Mouse (Mus musculus) monocyte, adult 5-6 weeks (primary cell): ENCODE data around the gene Ccdc106. TPM values are rescaled to one million over a fixed set of nuclear protein-coding genes. Genes with fewer than 3 reads are reported as not detected.
A peak's percentile ranks its signal among the peaks of the same experiment; 100 is the strongest.
"Not testable (repeated sequence)": the region's sequence is repeated elsewhere in the genome, so short reads cannot be mapped to it uniquely, and the experiment has no call there.

ENCODE experiments used
- ATAC-seq: fragments of 153-309, 156-312 bp; replicated peaks from 2 replicates; pipeline ENCODE4 v1.8.0; 2017; ENCODE audit warnings: mild to moderate bottlenecking; ENCODE audit not compliant: low TSS enrichment, insufficient number of reproducible peaks, severe bottlenecking, poor library complexity, low FRiP score
- total RNA-seq: library from RNA; stranded (forward); fragments of 200-1000, 200-491, 200-594 nt; gene quantifications from 3 replicates; pipeline ENCODE4 v1.2.3, GENCODE M21; 2017

Gene Ccdc106
- total RNA-seq, 1 experiment from 2014 or later, result not detected

GRCm38 (mm10) chr7:5014251-5015117 lies 5.9 kb upstream of the Ccdc106 start, which contains the start of the genes Zfp524 and Fiz1:
Zfp524 (plus strand) TSS chr7:5014415.
Fiz1 (minus strand) TSS chr7:5014697.
- ATAC-seq, result peak; percentile 62

- peak; percentile 62 for ATAC-seq
Observed at GRCm38 (mm10) chr7:5015118-5016001, 5.0 kb upstream of the Ccdc106 start, which contains the start of gene Gm44973. Gm44973 (plus strand) TSS chr7:5015496.

GRCm38 (mm10) chr7:5016057-5016456 lies 4.3 kb upstream of the Ccdc106 start:
- ATAC-seq, result no peak

DNA sequence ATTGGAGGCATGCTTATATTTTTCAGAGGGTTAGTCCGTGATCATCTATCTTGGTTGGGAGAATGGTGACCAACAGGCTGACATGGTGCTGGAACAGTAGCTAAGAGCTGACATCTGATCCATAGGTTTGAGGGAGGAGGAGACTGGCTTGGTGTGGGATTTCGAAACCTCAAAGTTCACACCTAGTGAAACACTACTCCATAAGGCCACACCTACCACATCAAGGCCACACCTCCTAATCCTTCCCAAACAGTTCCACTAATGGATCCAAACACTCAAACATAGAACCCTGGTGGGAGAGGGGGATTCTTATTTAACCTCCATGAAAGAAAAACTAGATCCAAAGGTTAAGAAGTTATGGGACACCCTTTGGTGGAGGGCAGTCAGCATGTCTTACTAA lies 3.4 kb upstream of the Ccdc106 start:
- ATAC-seq, result no peak

GRCm38 (mm10) chr7:5017352-5017751 lies 3.0 kb upstream of the Ccdc106 start:
- no peak for ATAC-seq

DNA sequence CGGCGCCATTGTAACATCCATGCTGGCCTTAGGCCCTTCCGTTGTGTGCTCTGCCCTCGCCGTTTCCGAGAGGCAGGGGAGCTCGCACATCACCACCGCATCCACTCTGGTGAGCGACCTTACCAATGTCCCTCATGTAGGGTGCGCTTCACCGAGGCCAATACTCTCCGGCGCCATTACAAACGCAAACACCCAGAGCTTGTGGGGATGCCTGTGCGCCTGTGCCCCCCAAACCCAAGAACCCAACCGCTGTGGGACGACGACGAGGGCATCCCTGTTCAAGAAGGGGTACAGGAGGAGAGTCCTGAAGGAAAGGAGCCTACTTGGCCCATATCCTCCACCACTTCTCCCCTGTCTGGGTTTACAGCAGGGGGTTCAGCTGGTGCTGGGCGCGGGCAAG lies 2.4 kb upstream of the Ccdc106 start:
- ATAC-seq, result no peak

GRCm38 (mm10) chr7:5019576-5019975 lies 777 bp upstream of the Ccdc106 start:
- ATAC-seq, result not testable (repeated sequence)

DNA sequence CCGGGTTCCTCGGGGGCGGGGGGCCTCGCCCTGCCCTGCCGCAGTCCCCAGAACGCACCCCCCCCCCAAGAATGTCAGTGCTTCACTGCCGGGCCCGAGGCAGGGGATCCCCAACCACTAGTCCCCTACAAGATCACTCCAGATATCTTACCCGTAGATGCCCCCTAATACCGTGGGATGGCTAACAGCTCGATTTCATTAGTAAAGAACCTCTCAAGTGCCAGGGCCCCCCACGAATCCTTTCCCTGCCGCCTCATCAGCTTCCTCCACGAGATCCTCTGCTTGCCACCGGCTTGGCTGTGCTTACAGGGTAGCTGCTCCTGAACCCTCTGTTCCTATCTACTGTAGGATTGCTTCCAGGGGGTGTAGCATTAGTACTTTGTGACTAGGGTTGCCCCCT lies 332 bp downstream of the Ccdc106 start:
- no peak for ATAC-seq

DNA sequence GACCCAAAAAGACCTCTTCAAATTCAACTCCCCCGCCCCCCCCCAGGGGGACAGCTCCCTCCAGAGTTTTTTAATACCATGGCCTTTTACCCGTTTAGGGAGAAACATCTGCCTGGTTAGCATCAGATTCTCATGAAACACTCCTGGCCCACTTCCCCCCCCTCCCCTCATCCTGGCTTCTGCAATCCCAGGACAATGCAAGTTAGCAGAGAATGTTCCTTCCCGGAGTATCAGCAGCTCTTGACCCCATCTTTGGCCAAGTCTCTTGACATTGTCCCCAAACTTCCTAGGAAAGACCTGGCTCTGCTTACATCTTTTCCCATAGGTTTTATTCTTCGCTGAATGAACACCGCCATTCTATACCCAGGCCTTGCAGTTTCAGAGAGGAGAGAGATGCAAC lies 844 bp downstream of the Ccdc106 start:
- no peak for ATAC-seq

GRCm38 (mm10) chr7:5029543-5029942 lies 9.2 kb downstream of the Ccdc106 start:
- ATAC-seq, result no peak

DNA sequence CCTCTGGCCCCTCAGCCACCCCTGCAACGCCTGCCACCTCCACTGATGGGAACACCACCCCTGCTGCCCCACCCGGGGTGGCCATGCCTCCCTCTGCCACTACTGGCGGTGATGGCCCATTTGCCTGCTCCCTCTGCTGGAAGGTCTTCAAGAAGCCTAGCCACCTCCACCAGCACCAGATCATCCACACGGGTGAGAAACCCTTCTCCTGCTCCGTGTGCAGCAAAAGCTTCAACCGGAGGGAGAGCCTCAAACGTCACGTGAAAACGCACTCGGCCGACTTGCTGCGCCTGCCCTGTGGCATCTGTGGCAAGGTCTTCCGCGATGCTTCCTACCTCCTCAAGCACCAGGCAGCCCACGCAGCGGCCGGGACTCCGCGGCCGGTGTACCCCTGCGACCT lies 9.6 kb downstream of the Ccdc106 start:
- no peak for ATAC-seq

- no peak for ATAC-seq
Observed at GRCm38 (mm10) chr7:5030554-5031275, 10.4 kb downstream of the Ccdc106 start.

GRCm38 (mm10) chr7:5031496-5031895 lies 11.1 kb downstream of the Ccdc106 start:
- no peak for ATAC-seq

DNA sequence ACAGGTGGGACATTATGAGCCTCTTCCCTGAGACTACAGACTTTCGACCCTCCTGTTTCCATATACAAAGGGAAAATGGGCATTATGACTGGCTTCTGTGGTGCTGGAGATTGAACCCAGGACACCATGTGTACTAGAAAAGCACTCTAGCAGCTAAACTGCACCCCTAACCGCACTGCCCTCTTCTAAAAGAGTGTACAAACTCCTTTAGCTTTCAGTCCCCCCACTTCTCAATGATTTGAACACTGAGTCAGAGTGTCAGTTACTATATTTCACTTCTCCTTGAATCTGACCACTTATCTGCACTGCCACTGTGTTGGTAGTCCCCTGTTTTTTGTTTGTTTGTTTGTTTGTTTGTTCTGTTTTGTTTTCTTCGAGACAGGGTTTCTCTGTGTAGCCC lies 13.5 kb downstream of the Ccdc106 start, which contains the start of gene 4632433K11Rik:
Gene 4632433K11Rik, plus strand, starts transcription at position 301 of the 400 bp plus-strand sequence.
- ATAC-seq, result no peak

DNA sequence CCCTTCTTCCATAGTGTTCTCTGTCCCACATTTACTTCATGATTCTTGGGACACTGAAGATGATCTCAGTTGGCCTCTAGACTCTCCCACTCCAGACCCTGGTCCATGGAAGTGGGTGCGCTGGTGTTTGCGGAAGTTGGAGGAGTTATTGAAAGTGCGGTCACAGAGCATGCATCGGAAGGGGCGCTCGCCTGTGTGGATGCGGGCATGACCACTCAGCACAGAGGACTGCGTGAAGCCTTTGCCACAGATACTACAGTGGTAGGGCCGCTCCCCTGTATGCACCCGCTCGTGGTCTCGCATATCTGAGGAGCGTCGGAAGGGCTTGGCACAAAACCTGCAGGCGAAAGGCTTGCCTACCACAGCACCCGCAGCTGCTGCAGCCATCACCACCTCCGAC lies 15.3 kb downstream of the Ccdc106 start:
- ATAC-seq, result no peak

- ATAC-seq, result no peak
Observed at GRCm38 (mm10) chr7:5036136-5036535, 15.8 kb downstream of the Ccdc106 start.

DNA sequence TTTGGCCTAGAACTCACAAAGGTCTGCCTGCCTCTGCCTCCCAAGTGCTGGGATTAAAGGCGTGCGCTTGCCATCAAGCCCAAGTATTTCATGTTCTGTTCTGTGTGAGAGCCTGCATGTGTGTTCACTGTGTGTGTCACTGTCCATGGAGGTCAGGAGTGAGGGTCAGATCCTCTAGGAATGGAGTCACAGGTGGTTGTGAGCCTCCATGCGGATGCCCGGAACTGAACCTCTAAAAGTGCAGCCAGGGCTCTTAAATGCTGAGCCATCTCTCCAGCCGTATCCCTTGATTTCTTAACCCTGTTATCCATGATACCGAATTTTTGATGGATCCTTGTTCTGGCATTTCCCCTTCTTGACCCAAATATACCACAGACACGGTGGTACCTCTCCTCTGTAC lies 16.7 kb downstream of the Ccdc106 start:
- no peak for ATAC-seq

DNA sequence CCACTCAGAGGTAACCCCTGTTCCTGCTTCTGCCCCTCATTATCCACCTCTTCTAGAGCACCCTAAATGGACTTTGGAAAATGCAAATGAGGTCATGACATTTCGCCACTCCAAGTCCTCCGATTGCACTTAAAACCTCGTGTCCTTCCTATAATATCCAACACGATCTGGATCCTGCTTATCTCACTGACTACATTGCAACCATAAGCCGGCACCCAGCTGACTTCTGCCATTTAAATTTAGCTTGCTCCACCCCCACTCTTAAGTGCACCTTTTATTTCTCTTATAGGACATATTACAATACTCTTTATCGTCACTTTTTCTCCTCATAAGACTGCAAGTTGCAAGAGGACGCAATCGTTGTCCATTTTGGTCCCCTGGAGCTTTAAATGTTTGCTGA lies 17.1 kb downstream of the Ccdc106 start:
- no peak for ATAC-seq
